Mouse (Mus musculus): ENCODE measurements around the gene Olfr1347.
"Not testable (repeated sequence)": the region's sequence is repeated elsewhere in the genome, so short reads cannot be mapped to it uniquely, and the experiment has no call there.

Gene Olfr1347

GRCm38 (mm10) chr7:6499655-6500054, at the start of gene Olfr1347:
Olfr1347 (minus strand) TSS chr7:6499755.
- no peak for DNase-seq (ENCODE audit: low read depth, low spot score)

GRCm38 (mm10) chr7:6526141-6526540, 26.6 kb upstream of the Olfr1347 start:
- no peak for DNase-seq (ENCODE audit: low read depth, low spot score)

- DNase-seq (ENCODE audit: low read depth, low spot score): no peak
These were observed 25.4 kb upstream of the Olfr1347 start for GRCm38 (mm10) chr7:6525001-6525400.

DNA sequence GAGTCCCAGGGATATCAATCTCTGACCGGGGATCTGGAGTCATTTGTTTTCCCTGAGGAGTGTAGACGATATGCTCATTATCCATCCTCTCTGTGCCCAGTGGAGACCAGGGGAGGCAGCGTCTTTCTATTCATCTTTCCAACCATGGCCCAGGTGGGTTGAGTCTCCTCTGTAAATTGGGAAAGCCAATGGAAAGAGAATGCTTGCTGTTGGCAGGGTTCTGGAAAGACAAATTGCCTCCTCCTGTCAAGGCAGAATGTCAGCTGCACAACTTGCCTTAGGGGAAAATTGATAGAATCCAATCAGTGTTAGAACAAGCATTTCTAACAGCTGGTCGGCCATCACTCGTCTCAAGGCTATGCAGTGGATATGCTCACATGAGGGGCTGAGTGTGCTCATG, 23.3 kb upstream of the Olfr1347 start, which contains the start of gene Olfr1349:
TSS of gene Olfr1349 (minus strand) at position 101 of the 400 bp plus-strand sequence.
- DNase-seq (ENCODE audit: low read depth, low spot score): no peak

GRCm38 (mm10) chr7:6521666-6522065, 22.1 kb upstream of the Olfr1347 start:
- DNase-seq (ENCODE audit: low read depth, low spot score): no peak

- DNase-seq (ENCODE audit: low read depth, low spot score): no peak
These were observed 9.1 kb upstream of the Olfr1347 start, which contains the start of gene Olfr1348 for GRCm38 (mm10) chr7:6508648-6509047. Olfr1348 (minus strand) TSS chr7:6508748.

DNA sequence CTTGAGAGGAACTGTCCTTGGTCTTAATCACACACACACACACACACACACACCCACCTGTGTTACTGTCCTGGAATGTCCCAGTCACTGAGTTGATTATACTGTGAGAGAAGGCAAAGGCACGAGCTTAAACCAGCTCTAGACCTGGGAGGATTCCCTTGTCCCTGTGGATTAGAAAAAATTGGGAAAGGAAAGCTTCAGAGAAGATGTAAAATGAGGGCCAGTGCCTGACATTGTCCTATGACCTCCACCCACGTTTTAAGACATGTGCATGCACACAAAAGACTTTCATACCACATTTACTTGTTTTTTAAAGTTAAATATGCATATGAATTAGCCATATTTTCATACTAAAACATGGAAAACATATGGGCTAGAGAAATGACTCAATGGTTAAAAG, 12.7 kb downstream of the Olfr1347 start, which contains the start of gene Olfr5:
TSS of gene Olfr5 (minus strand) at position 101 of the 400 bp plus-strand sequence.
- no peak for DNase-seq (ENCODE audit: low read depth, low spot score)

GRCm38 (mm10) chr7:6477633-6478032, 21.9 kb downstream of the Olfr1347 start:
- not testable (repeated sequence) for DNase-seq (ENCODE audit: low read depth, low spot score)

- no peak for DNase-seq (ENCODE audit: low read depth, low spot score)
These were observed 32.6 kb downstream of the Olfr1347 start, which contains the start of gene Olfr1346 for GRCm38 (mm10) chr7:6466951-6467350. Olfr1346 (plus strand) TSS chr7:6467101.

- no peak for DNase-seq (ENCODE audit: low read depth, low spot score)
These were observed 43.2 kb downstream of the Olfr1347 start for GRCm38 (mm10) chr7:6456399-6456798.

- DNase-seq (ENCODE audit: low read depth, low spot score): no peak
These were observed 43.7 kb downstream of the Olfr1347 start, which contains the start of gene Olfr1336 for GRCm38 (mm10) chr7:6455868-6456267. Olfr1336 (plus strand) TSS chr7:6456168.

DNA sequence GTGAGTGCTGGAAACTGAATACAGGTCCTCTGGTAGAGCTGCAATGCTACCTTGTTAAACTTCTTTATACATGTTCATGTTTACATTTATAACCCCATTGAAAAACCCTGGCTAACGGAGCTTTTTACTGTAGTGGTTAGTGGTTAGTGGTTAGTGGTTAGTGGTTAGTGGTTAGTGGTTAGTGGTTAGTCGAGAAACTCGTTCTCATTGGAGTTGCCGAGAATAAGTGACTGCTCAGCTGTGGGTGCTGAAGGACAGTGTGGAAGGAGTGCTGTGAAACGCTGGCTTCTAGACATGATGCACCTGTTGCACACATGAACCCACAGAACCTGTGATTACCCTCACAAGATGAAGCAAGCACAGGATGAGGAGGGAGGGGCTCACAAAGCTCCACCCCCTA, 51.8 kb downstream of the Olfr1347 start:
- DNase-seq (ENCODE audit: low read depth, low spot score): no peak

- no peak for DNase-seq (ENCODE audit: low read depth, low spot score)
These were observed 58.4 kb downstream of the Olfr1347 start for GRCm38 (mm10) chr7:6441173-6441572.

DNA sequence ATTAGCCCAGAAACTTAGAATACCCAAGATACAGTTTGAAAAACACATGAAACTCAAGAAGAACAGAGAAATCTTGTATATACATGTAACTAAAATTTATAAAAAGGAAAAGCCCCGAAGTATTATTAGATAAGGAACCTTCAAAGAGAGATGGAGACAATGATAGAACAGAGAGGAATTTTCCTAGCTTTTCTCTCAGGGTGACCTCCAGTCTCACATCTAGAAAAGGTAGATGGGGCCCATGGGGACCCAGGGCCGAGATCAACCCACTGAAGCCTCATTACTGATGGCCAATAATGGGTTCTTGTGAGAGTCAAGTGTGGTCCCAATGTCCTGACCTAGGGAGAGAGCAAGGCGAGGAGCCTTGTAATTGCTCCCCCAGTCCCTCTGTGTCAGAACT, 61.2 kb downstream of the Olfr1347 start, which contains the start of gene Olfr1344:
TSS of gene Olfr1344 (plus strand) at position 301 of the 400 bp plus-strand sequence.
- no peak for DNase-seq (ENCODE audit: low read depth, low spot score)

Measured in telencephalon, adult 2 months (tissue).